In genomic region chr13:28416887-28417286, GRCm38 (mm10) we compare ENCODE assay signal across 7 mouse cellular contexts.
DNase-seq lines count a peak whose midpoint lies in the region; ATAC-seq lines count a peak whose summit lies in the region.

No protein-coding gene starts in this region.

- H3K27me3 ChIP-seq in neural tube, embryonic 11.5 days (ENCODE audit: control insufficient read depth, insufficient read depth, low read length) = no peaks in the 10 kb centered on the region
- H3K27me3 ChIP-seq in embryonic facial prominence, embryonic 15.5 days = no peaks in the 10 kb centered on the region
- H3K27me3 ChIP-seq in intestine, embryonic 16.5 days (replicated peaks; ENCODE audit: control insufficient read depth, insufficient read depth, low read length) = no peaks in the 10 kb centered on the region
- H3K27me3 ChIP-seq in liver, embryonic 15.5 days = peaks cover 16% of the 10 kb centered on the region
- H3K27me3 ChIP-seq in stomach, embryonic 16.5 days (ENCODE audit: control insufficient read depth, insufficient read depth, low read length) = no peaks in the 10 kb centered on the region

- DNase-seq in neural tube, embryonic 11.5 days (ENCODE audit: low spot score) = peak; percentile 55
- DNase-seq in neural tube, embryonic 10.5 days (ENCODE audit: extremely low spot score, low spot score) = no peak
- DNase-seq in spleen, postnatal 10 days (ENCODE audit: low spot score in 2 of 2) = no peak

- H3K4me3 ChIP-seq in neural tube, embryonic 11.5 days (ENCODE audit: low read depth, low read length) = no peak overlapping the region
- H3K4me3 ChIP-seq in embryonic facial prominence, embryonic 15.5 days (replicated peaks) = peak overlapping the region; percentile 25
- H3K4me3 ChIP-seq in intestine, embryonic 16.5 days (ENCODE audit: low read length) = peak overlapping the region; percentile 22; the same call in 1 of the 2 replicates
- no peak overlapping the region for H3K4me3 ChIP-seq in liver, embryonic 15.5 days (replicated peaks)
- H3K4me3 ChIP-seq in stomach, embryonic 16.5 days (replicated peaks; ENCODE audit: low read length) = peak overlapping the region; percentile 22; the same call in 1 of the 2 replicates

- H3K36me3 ChIP-seq in neural tube, embryonic 11.5 days (ENCODE audit: control insufficient read depth, insufficient read depth, low read length) = no peaks in the 10 kb centered on the region
- no peaks in the 10 kb centered on the region for H3K36me3 ChIP-seq in embryonic facial prominence, embryonic 15.5 days
- H3K36me3 ChIP-seq in intestine, embryonic 16.5 days (ENCODE audit: control insufficient read depth, insufficient read depth, low read length) = no peaks in the 10 kb centered on the region
- no peaks in the 10 kb centered on the region for H3K36me3 ChIP-seq in liver, embryonic 15.5 days (replicated peaks)
- H3K36me3 ChIP-seq in stomach, embryonic 16.5 days (ENCODE audit: control insufficient read depth, insufficient read depth, low read length) = no peaks in the 10 kb centered on the region

- H3K4me1 ChIP-seq in neural tube, embryonic 11.5 days (ENCODE audit: control insufficient read depth, insufficient read depth, low read length) = peaks cover 33% of the 10 kb centered on the region
- peaks cover 33% of the 10 kb centered on the region for H3K4me1 ChIP-seq in embryonic facial prominence, embryonic 15.5 days
- H3K4me1 ChIP-seq in intestine, embryonic 16.5 days (ENCODE audit: control insufficient read depth, insufficient read depth, low read length) = peaks cover 23% of the 10 kb centered on the region
- peaks cover 14% of the 10 kb centered on the region for H3K4me1 ChIP-seq in liver, embryonic 15.5 days (replicated peaks)
- H3K4me1 ChIP-seq in stomach, embryonic 16.5 days (ENCODE audit: control insufficient read depth, insufficient read depth, low read length) = peaks cover 32% of the 10 kb centered on the region

- 29% methylated on average over 8 of the region's 8 CpGs for WGBS in neural tube, embryonic 11.5 days
- WGBS in embryonic facial prominence, embryonic 15.5 days = 16% methylated on average over 8 of the region's 8 CpGs
- 33% methylated on average over 8 of the region's 8 CpGs for WGBS in intestine, embryonic 16.5 days
- 49% methylated on average over 8 of the region's 8 CpGs for WGBS in liver, embryonic 15.5 days (ENCODE audit: insufficient replicate concordance)
- 37% methylated on average over 8 of the region's 8 CpGs for WGBS in stomach, embryonic 16.5 days

- H3K9ac ChIP-seq in neural tube, embryonic 11.5 days (ENCODE audit: low read length) = peak overlapping the region; percentile 44
- no peak overlapping the region for H3K9ac ChIP-seq in embryonic facial prominence, embryonic 15.5 days
- H3K9ac ChIP-seq in intestine, embryonic 16.5 days (ENCODE audit: low read depth, low read length) = no peak overlapping the region
- H3K9ac ChIP-seq in liver, embryonic 15.5 days = no peak overlapping the region
- peak overlapping the region; percentile 38; the same call in 1 of the 2 replicates for H3K9ac ChIP-seq in stomach, embryonic 16.5 days (ENCODE audit: low read length)

- peak; percentile 28 for ATAC-seq in neural tube, embryonic 11.5 days (ENCODE audit: insufficient read depth, low FRiP score, low TSS enrichment)
- no peak for ATAC-seq in embryonic facial prominence, embryonic 15.5 days (ENCODE audit: insufficient number of reproducible peaks, low FRiP score, low TSS enrichment, low read depth)
- ATAC-seq in intestine, embryonic 16.5 days = no peak
- ATAC-seq in liver, embryonic 15.5 days (ENCODE audit: insufficient read depth) = no peak
- ATAC-seq in stomach, embryonic 16.5 days (ENCODE audit: insufficient read depth, low FRiP score) = no peak

- no peaks in the 10 kb centered on the region for H3K9me3 ChIP-seq in neural tube, embryonic 11.5 days (ENCODE audit: control insufficient read depth, low read length)
- no peaks in the 10 kb centered on the region for H3K9me3 ChIP-seq in embryonic facial prominence, embryonic 15.5 days (replicated peaks)
- H3K9me3 ChIP-seq in intestine, embryonic 16.5 days (ENCODE audit: control insufficient read depth, low read length) = no peaks in the 10 kb centered on the region
- H3K9me3 ChIP-seq in liver, embryonic 15.5 days (replicated peaks) = no peaks in the 10 kb centered on the region
- no peaks in the 10 kb centered on the region for H3K9me3 ChIP-seq in stomach, embryonic 16.5 days (replicated peaks; ENCODE audit: control insufficient read depth, low read length)

- H3K4me2 ChIP-seq in neural tube, embryonic 11.5 days (ENCODE audit: low read depth) = peak overlapping the region; percentile 39
- H3K4me2 ChIP-seq in embryonic facial prominence, embryonic 15.5 days (replicated peaks) = peak overlapping the region; percentile 53
- peak overlapping the region; percentile 48; the same call in 1 of the 2 replicates for H3K4me2 ChIP-seq in intestine, embryonic 16.5 days (ENCODE audit: low read depth, low read length)
- H3K4me2 ChIP-seq in liver, embryonic 15.5 days = peak overlapping the region; percentile 50
- H3K4me2 ChIP-seq in stomach, embryonic 16.5 days (ENCODE audit: low read depth, low read length) = peak overlapping the region; percentile 39

- H3K27ac ChIP-seq in neural tube, embryonic 11.5 days (ENCODE audit: low read depth, low read length) = peak overlapping the region; percentile 92
- H3K27ac ChIP-seq in embryonic facial prominence, embryonic 15.5 days (replicated peaks) = peak overlapping the region; percentile 94
- peak overlapping the region; percentile 97 for H3K27ac ChIP-seq in intestine, embryonic 16.5 days (ENCODE audit: low read length)
- H3K27ac ChIP-seq in liver, embryonic 15.5 days (replicated peaks) = no peak overlapping the region
- peak overlapping the region; percentile 88 for H3K27ac ChIP-seq in stomach, embryonic 16.5 days (ENCODE audit: low read length)

Comparison
In these comparisons a context has a peak if more than half of its experiments do, and no peak if none do; other contexts are left out.
1. H3K4me3 ChIP-seq: peak in embryonic facial prominence, embryonic 15.5 days (single experiment), intestine, embryonic 16.5 days (single experiment) and stomach, embryonic 16.5 days (single experiment); none in neural tube, embryonic 11.5 days (single experiment) and liver, embryonic 15.5 days (single experiment).
2. H3K9ac ChIP-seq: peak in neural tube, embryonic 11.5 days (single experiment) and stomach, embryonic 16.5 days (single experiment); none in embryonic facial prominence, embryonic 15.5 days (single experiment), intestine, embryonic 16.5 days (single experiment) and liver, embryonic 15.5 days (single experiment).
3. Peak in every context shown above with its lines, with median percentiles within 50 percentile points of each other: H3K4me2 ChIP-seq.